Mouse (Mus musculus): ENCODE data around the gene Ackr4. TPM values are rescaled to one million over a fixed set of nuclear protein-coding genes. Genes with fewer than 3 reads are reported as not detected.

Gene Ackr4
- 1.1 and 3.8 TPM in 2 replicates for total RNA-seq (2015; ENCODE audit: low replicate concordance)
- total RNA-seq (2017; ENCODE audit: low replicate concordance): 1.1 TPM in 1 of 2 replicates, not detected in the other

- no peak for ATAC-seq (replicated peaks; ENCODE audit: low FRiP score, poor library complexity, severe bottlenecking)
Measured at GRCm38 (mm10) chr9:104126833-104127232, at the start of gene Ackr4. TSS of gene Ackr4 (minus strand) at chr9:104126933.

- no peak for ATAC-seq (replicated peaks; ENCODE audit: low FRiP score, poor library complexity, severe bottlenecking)
Measured at GRCm38 (mm10) chr9:104172342-104172741, 45.6 kb upstream of the Ackr4 start.

DNA sequence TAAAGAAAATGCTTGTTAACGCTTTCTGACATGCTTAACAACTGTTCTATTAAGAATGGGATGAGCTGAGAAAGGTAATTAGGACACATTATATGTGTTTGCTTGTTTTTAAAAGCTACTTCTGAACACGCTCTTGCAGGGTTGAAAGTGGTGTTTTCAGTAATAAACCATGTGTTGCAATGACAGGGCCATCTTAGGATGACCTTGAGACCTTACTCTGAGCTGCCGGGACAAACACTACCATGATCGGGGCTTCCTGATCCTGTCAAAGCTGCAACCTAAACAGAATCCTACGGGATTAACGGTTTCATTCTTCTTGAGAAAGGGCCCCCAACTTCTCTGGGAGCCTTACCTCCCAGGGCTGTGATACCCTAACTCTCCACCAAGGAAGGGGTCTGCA is 44.9 kb upstream of the Ackr4 start:
- no peak for ATAC-seq (replicated peaks; ENCODE audit: low FRiP score, poor library complexity, severe bottlenecking)

GRCm38 (mm10) chr9:104169986-104170385 is 43.3 kb upstream of the Ackr4 start:
- no peak for ATAC-seq (replicated peaks; ENCODE audit: low FRiP score, poor library complexity, severe bottlenecking)

- ATAC-seq (replicated peaks; ENCODE audit: low FRiP score, poor library complexity, severe bottlenecking): no peak
Measured at GRCm38 (mm10) chr9:104165926-104166325, 39.2 kb upstream of the Ackr4 start.

DNA sequence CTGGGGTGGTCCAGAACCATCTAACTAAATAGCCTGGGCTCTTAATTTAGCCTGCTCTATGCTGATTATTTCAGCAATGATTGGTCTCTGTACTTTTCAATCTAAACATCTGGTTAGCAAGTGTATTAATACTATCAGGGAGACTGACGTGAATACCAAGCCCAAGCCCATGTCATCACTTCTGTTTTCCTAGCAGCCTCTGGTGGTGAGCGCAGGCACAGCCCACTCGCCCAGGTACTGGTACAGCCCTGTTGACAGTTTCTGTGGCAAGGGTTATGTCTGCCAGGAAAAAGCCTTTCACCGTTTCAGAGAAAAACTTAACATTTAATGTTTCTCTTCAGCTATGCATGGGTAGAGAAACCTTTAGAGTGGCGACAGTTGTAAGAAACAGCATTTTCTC is 37.5 kb upstream of the Ackr4 start:
- ATAC-seq (replicated peaks; ENCODE audit: low FRiP score, poor library complexity, severe bottlenecking): no peak

DNA sequence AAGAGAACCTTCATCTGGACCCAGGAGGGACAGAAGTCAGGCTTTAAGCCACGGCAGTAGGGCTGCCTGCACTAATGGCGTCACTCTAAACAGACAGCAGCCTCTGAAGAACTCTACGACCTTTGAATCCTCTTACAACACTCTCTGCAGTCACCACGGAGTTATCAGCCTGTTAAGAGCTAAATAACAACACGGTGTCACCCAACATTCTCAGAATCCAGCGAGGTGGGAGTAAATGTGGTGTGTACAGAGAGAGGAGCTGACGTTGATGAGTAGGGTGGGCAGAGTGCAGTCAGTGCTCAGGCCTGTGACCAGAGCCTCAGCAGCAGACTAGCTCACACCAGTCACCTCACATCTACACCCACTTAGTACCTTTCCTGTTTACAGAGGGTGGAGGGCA is 34.4 kb upstream of the Ackr4 start:
- no peak for ATAC-seq (replicated peaks; ENCODE audit: low FRiP score, poor library complexity, severe bottlenecking)

GRCm38 (mm10) chr9:104157291-104157690 is 30.6 kb upstream of the Ackr4 start:
- ATAC-seq (replicated peaks; ENCODE audit: low FRiP score, poor library complexity, severe bottlenecking): no peak

- ATAC-seq (replicated peaks; ENCODE audit: low FRiP score, poor library complexity, severe bottlenecking): no peak
Measured at GRCm38 (mm10) chr9:104156506-104156905, 29.8 kb upstream of the Ackr4 start.

GRCm38 (mm10) chr9:104155100-104155715 is 28.5 kb upstream of the Ackr4 start:
- ATAC-seq (replicated peaks; ENCODE audit: low FRiP score, poor library complexity, severe bottlenecking): no peak

DNA sequence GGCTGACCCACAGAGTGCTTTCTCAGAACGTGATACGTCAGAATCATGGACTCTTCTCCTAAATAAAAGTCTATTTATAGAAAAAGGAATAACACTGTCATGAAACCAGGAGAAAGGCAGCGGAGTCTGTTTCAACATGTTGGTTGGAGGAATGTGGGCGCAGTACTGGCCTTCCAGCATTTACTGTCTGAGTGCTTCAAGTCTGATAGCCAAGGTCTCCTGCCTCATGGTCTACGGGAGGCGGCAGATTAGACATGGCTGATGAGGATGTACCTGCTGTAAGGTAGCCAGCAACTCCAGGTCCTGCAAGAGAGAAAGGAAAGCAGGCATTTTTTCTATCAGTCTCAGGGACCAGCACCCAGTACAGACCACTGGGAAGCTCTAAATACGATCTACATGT is 25.4 kb upstream of the Ackr4 start:
- no peak for ATAC-seq (replicated peaks; ENCODE audit: low FRiP score, poor library complexity, severe bottlenecking)

- no peak for ATAC-seq (replicated peaks; ENCODE audit: low FRiP score, poor library complexity, severe bottlenecking)
Measured at GRCm38 (mm10) chr9:104148969-104149368, 22.2 kb upstream of the Ackr4 start.

GRCm38 (mm10) chr9:104146683-104147082 is 19.9 kb upstream of the Ackr4 start:
- ATAC-seq (replicated peaks; ENCODE audit: low FRiP score, poor library complexity, severe bottlenecking): no peak

DNA sequence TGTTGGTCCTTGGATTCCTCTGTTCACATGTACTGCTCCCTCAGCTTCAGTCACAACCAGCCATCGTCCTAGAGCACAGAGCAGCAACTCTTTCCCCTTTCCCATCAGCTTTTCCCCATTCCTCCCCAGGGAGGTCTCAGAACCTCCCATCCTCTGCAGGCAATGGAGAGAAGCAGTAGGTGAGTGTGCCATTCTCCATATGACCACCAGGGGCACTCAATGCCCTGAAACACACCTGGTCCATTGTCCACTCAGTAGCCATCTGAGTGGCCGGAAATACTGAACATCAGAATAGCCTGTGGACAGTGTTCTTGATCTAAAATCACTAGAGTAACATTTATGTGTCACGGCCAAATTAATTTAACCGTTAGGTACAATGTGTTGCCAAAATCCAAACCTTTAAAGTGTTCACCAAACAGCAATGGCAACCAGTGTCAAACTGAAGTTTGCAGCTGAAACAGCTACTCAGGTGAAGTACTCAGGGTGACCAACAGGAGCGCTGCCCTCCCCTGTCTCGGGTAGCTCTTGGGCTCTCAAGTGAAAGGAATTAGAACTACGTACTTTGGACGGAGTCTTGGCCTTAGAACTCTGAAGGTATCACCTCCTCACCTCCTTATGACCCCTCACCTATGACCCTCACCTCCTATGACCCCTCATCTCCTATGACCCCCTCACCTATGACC is 17.7 kb upstream of the Ackr4 start:
- peak; percentile 19; the same call in 1 of the 2 replicates for ATAC-seq (replicated peaks; ENCODE audit: low FRiP score, poor library complexity, severe bottlenecking)

DNA sequence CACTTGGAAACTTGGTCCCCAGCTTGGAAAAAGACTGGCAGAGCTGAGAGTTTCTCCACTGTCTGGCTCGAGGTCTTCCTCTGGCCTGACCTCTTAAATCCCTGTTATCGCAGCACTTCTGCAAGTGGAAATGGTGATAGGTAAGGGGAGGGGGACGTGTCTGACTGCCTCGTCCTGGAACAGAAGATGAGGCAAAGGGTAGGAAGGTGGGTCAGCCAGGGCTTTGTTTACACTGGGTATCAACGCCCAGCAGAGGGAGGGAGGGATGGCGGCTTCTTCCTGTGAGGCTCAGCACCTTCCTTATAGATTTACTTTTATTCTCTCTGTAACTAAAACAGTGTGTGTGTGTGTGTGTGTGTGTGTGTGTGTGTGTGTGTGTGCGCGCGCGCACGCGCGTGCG is 16.1 kb upstream of the Ackr4 start:
- no peak for ATAC-seq (replicated peaks; ENCODE audit: low FRiP score, poor library complexity, severe bottlenecking)

- ATAC-seq (replicated peaks; ENCODE audit: low FRiP score, poor library complexity, severe bottlenecking): no peak
Measured at GRCm38 (mm10) chr9:104140351-104140750, 13.6 kb upstream of the Ackr4 start.

DNA sequence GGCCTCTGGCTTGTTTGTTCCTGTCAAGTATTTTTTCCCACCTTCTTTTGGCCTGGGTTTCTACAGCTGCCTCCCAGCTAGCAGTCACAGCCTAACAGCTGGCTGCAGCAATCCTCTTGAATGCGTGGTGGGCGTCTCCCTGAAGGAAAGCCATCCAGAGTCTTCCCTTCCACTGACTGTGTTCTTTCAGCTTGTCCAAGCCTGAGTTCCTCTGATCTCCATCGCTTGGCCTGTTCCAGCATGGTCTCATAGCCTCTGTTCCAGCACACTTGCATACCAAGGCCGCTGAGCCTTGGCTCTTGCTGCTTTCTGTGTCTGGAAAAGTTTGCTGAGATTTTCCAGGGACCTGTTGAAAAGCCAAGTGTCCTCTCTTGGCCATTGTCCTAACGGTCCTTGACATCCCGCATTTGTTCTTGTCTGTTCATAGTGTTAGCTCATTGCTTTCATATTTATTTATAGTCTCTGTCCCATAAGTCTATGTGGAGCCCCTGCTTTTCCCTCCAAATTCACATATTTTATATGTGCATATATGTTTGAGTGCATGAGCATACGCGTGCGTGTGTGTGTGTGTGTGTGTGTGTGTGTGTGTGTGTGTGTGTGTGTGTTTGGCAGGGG is 3.5 kb upstream of the Ackr4 start:
- no peak for ATAC-seq (replicated peaks; ENCODE audit: low FRiP score, poor library complexity, severe bottlenecking)

GRCm38 (mm10) chr9:104128110-104128509 is 1.4 kb upstream of the Ackr4 start:
- no peak for ATAC-seq (replicated peaks; ENCODE audit: low FRiP score, poor library complexity, severe bottlenecking)

DNA sequence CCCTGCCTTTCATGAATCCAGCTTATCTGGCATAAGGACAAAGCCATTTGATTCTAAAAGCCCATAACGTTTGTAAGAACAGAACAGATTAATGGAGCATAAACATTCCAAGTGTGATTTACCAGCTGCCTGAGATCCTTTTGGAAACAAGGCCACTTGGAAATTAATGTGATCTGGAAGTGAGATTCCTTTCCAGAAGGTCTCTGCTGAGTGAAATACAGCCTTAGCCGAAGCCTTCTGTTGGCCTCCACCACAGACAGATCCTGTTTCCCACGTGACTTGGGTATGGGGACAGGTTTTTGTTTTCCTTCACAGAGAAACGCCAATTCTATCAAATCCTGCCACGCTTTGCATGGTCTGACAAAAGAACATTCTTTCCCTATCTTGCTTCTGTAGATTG is 3.1 kb downstream of the Ackr4 start:
- ATAC-seq (replicated peaks; ENCODE audit: low FRiP score, poor library complexity, severe bottlenecking): no peak

DNA sequence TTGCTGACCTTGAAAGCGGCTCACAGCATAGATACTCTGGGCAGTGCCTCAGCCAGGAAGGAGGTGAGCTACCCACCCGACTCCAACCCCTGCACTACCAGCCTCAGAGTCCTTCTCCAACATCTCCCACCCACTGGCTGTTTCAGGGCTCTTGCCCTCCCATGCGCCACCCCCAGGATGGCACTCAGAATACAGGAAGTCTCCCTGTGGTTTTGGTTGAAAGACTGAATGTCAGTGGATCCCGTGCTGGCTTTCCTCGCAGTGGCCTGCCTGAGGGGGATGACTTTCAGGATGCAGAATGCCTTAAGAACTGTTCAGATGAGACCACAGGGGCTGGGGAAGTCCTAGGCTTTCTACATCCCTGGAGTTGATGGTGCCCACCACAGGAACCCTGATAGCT is 3.6 kb downstream of the Ackr4 start:
- no peak for ATAC-seq (replicated peaks; ENCODE audit: low FRiP score, poor library complexity, severe bottlenecking)

GRCm38 (mm10) chr9:104109151-104109550 is 17.6 kb downstream of the Ackr4 start:
- ATAC-seq (replicated peaks; ENCODE audit: low FRiP score, poor library complexity, severe bottlenecking): no peak
